Mouse (Mus musculus): Measurements from ENCODE around the gene Gm20604.

The Gm20604 gene

GRCm38 (mm10) chr12:102743036-102743588, 15.4 kb downstream of the Gm20604 start:
- DNase-seq (ENCODE audit: low spot score) = no peak

- DNase-seq (ENCODE audit: low spot score) = no peak
Observed at GRCm38 (mm10) chr12:102742056-102742455, 16.4 kb downstream of the Gm20604 start.

- DNase-seq (ENCODE audit: low spot score) = no peak
Observed at GRCm38 (mm10) chr12:102740285-102740684, 18.2 kb downstream of the Gm20604 start.

- DNase-seq (ENCODE audit: low spot score) = no peak
Observed at GRCm38 (mm10) chr12:102739096-102739495, 19.4 kb downstream of the Gm20604 start.

GRCm38 (mm10) chr12:102733381-102733780, 25.1 kb downstream of the Gm20604 start:
- DNase-seq (ENCODE audit: low spot score) = no peak

- no peak for DNase-seq (ENCODE audit: low spot score)
Observed at GRCm38 (mm10) chr12:102730798-102731619, 27.5 kb downstream of the Gm20604 start.

GRCm38 (mm10) chr12:102729855-102730797, 28.3 kb downstream of the Gm20604 start:
- no peak for DNase-seq (ENCODE audit: low spot score)

GRCm38 (mm10) chr12:102725761-102726175, 32.7 kb downstream of the Gm20604 start:
- DNase-seq (ENCODE audit: low spot score) = no peak

GRCm38 (mm10) chr12:102725146-102725545, 33.3 kb downstream of the Gm20604 start:
- no peak for DNase-seq (ENCODE audit: low spot score)

GRCm38 (mm10) chr12:102723861-102724260, 34.6 kb downstream of the Gm20604 start:
- no peak for DNase-seq (ENCODE audit: low spot score)

- no peak for DNase-seq (ENCODE audit: low spot score)
Observed at GRCm38 (mm10) chr12:102722966-102723365, 35.5 kb downstream of the Gm20604 start.

GRCm38 (mm10) chr12:102722451-102722850, 36.0 kb downstream of the Gm20604 start:
- DNase-seq (ENCODE audit: low spot score) = no peak

- DNase-seq (ENCODE audit: low spot score) = no peak
Observed at GRCm38 (mm10) chr12:102719552-102720315, 38.7 kb downstream of the Gm20604 start.

GRCm38 (mm10) chr12:102714654-102715395, 43.6 kb downstream of the Gm20604 start:
- DNase-seq (ENCODE audit: low spot score) = no peak

- no peak for DNase-seq (ENCODE audit: low spot score)
Observed at GRCm38 (mm10) chr12:102714116-102714515, 44.4 kb downstream of the Gm20604 start.

GRCm38 (mm10) chr12:102713153-102713865, 45.2 kb downstream of the Gm20604 start:
- DNase-seq (ENCODE audit: low spot score) = no peak

GRCm38 (mm10) chr12:102710851-102711375, 47.6 kb downstream of the Gm20604 start:
- no peak for DNase-seq (ENCODE audit: low spot score)

GRCm38 (mm10) chr12:102709896-102710295, 48.6 kb downstream of the Gm20604 start:
- no peak for DNase-seq (ENCODE audit: low spot score)

GRCm38 (mm10) chr12:102708220-102708619, 50.3 kb downstream of the Gm20604 start:
- no peak for DNase-seq (ENCODE audit: low spot score)

Data from urinary bladder, postnatal 10 days (tissue).